Mouse (Mus musculus) thymus, adult 18-20 months (tissue): ENCODE measurements around the gene Ppfia2.

Experiments used
- DNase-seq, 2 experiments: peaks; one replicate each; pipeline ENCODE4 v3.0.0; 2022; ENCODE audit warnings: mixed read lengths in 2 of 2

Gene Ppfia2

GRCm38 (mm10) chr10:106924334-106924733 is 454.2 kb downstream of the Ppfia2 start:
- no peak for DNase-seq

DNA sequence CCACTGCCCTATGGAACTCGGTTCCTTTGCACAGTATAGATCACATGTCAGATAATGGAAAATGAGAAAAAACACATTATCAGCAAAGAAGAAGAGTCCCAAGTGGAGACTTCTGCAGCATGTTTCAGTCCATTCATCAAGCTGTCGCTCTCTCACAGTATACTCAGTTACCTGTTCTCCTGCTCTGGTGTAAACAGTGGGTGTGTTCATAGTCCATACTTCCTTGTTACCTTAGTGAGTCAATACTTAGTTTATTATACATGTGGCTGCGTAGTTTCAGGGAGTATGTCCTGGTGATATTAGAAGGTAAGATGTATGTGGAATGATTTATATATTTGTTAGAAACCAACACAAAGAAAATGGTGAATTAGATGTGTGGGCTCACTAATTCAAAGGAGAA is 454.7 kb downstream of the Ppfia2 start:
- no peak for DNase-seq

DNA sequence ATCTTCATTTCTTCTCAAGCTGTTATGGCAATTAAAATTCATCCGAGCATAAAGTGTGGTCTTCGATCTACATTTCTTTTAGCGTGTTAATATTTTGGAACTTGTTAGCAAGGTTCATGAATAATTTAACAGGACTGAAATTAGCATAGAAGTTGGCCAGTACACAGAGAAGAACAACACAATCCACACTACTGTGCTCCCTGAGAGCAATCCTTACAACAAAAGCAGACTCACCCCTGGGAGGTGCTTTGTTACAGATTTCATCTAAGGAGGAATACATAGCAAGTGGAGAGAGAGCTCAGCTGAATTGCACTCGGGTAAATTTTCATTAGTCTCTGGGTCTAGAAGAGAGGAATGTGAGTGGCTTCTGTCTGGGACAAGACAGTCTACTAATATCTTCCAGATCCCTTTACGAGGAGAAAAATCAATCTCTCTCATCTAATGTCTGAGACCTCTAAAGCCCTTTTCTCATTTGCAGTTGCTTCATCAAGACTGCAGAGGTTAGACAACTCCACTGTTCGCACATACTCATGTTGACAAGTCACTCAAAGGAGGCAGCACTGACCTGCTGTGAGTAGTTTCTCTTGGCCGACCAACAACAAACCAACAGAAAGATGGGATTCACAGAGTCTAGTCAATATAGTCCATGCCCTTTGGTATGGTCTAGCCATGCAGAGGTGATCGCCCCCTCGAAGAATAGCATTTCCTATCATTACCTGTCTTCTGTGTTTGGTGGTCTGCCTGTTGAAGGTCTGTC is 458.6 kb downstream of the Ppfia2 start:
- no peak for DNase-seq

DNA sequence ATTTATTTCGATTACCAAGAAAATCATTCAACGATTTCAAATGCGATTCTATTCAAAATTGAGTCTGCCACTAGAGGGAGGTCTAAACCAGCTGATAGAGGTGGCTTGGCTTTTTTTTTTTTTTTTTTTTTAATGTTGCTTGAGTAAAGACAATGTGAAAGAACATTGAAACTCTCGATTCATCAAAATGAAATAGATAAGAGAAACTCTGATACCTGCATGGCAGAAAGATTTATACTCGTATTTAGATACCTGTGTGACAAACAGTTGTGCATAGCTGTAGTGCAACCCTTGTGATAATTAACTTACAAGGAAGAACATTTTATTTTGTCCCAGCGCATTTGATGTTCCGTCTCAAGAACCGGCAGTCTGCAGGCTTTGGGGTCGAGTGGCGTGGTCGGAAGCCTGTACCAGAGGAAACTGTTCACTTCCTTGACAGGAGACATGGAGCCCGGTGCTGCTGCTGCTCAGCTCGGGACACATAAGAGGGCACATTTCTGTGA is 462.5 kb downstream of the Ppfia2 start:
- no peak for DNase-seq

- no peak for DNase-seq
These were observed 466.9 kb downstream of the Ppfia2 start for GRCm38 (mm10) chr10:106936996-106937395.

DNA sequence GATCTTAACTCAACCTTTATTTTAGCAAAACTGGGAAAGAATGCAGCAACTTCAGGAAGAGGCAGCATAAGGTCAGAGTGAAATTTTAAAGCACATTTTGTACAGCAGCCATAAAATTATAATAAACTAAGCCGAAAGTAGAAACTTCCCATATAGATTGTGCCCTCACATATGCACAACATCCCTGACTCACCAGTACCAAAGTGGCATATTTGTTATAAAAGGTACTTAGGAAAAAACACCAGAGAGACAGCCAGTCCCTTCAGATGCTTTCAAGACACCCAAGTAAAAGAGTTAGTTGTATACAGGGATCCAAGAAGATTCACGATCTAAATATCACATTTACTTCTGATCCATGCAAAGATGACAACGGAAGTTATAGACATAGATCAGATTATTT is 468.7 kb downstream of the Ppfia2 start:
- DNase-seq, result no peak

GRCm38 (mm10) chr10:106939441-106939840 is 469.3 kb downstream of the Ppfia2 start:
- no peak for DNase-seq

GRCm38 (mm10) chr10:106941380-106941779 is 471.2 kb downstream of the Ppfia2 start:
- no peak for DNase-seq

GRCm38 (mm10) chr10:106959026-106959425 is 488.9 kb downstream of the Ppfia2 start:
- DNase-seq, result no peak

- no peak for DNase-seq
These were observed 505.3 kb downstream of the Ppfia2 start for GRCm38 (mm10) chr10:106975193-106976141.
